Mouse (Mus musculus): ENCODE measurements around the gene Uba6.

DNA sequence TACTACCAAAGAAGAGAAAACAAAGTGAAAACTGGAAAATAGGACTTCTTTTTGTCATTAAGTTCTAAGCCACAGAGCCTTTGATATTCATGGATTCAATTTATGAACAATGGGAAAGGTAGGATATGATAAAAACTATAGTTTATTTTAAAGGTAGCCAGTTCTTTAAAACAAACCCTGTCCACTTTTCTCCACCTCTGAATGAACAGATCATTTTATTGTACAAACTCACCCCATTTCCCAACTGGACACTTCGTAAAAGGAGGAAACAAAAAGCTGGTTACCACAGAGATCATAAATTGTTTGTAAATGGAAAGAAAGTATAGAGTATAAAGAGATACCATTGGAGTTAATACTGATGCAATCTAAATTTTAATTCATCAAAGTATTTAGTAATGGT lies 61.5 kb downstream of the Uba6 start:
- TF ChIP-seq CTCF (IDR thresholded peaks at IDR 0.05; ENCODE audit: low read depth, low read length): no peak
- TF ChIP-seq POLR2AphosphoS5 (IDR thresholded peaks at IDR 0.05; ENCODE audit: insufficient replicate concordance, low read depth, low read length): no peak
- no peak for TF ChIP-seq GATA1 (IDR thresholded peaks at IDR 0.05; ENCODE audit: borderline replicate concordance, low read length)
- TF ChIP-seq GATA2 (IDR thresholded peaks at IDR 0.05; ENCODE audit: borderline replicate concordance, low read depth, low read length): no peak
- TF ChIP-seq TAL1 (conservative IDR thresholded peaks at IDR 0.05; ENCODE audit: low read depth, low read length): no peak
